Mouse (Mus musculus) erythroblast, embryonic 14.5 days (primary cell): ENCODE results near the gene Bcl7c. TPM values are rescaled to one million over a fixed set of nuclear protein-coding genes. Genes with fewer than 3 reads are reported as not detected.
"Not testable (repeated sequence)": the region's sequence is repeated elsewhere in the genome, so short reads cannot be mapped to it uniquely, and the experiment has no call there.

Experiments
- H3K27me3 ChIP-seq: 2 replicates; pipeline ENCODE4 v1.6.1; 2012; ENCODE audit warnings: inconsistent platforms; ENCODE audit not compliant: control insufficient read depth
- H3K36me3 ChIP-seq: 2 replicates; pipeline ENCODE4 v1.6.1; 2012; ENCODE audit warnings: mild to moderate bottlenecking, inconsistent platforms; ENCODE audit not compliant: control insufficient read depth
- H3K4me1 ChIP-seq: 2 replicates; pipeline ENCODE4 v1.6.1; 2012; ENCODE audit warnings: inconsistent platforms; ENCODE audit not compliant: control insufficient read depth
- H3K4me3 ChIP-seq: replicated peaks from 2 replicates; pipeline ENCODE3; 2012; ENCODE audit warnings: moderate library complexity, mild to moderate bottlenecking, inconsistent platforms
- H3K9me3 ChIP-seq: 2 replicates; pipeline ENCODE4 v1.6.1; 2012; ENCODE audit warnings: low read length, inconsistent platforms, mixed read lengths; ENCODE audit not compliant: control insufficient read depth
- GATA1 ChIP-seq: IDR thresholded peaks from 2 replicates; pipeline ENCODE4 v1.6.1; 2012; ENCODE audit warnings: low read length, inconsistent platforms, mixed read lengths
- TAL1 ChIP-seq: IDR thresholded peaks from 3 replicates; pipeline ENCODE4 v1.6.1; 2012; ENCODE audit warnings: low read length, inconsistent platforms, mixed read lengths
- polyA plus RNA-seq: library from polyadenylated mRNA; stranded (reverse); fragments of >175 nt; gene quantifications from 2 replicates; pipeline ENCODE4 v1.2.3, GENCODE M21; 2012

The Bcl7c gene
- polyA plus RNA-seq, 1 experiment: 16.0 TPM

GRCm38 (mm10) chr7:127746494-127747491 lies 38.1 kb upstream of the Bcl7c start:
- peak overlapping the region; percentile 83 for H3K4me3 ChIP-seq
- H3K36me3 ChIP-seq: peaks cover 29% of the 10 kb centered on the region
- H3K27me3 ChIP-seq: no peaks in the 10 kb centered on the region
- peaks cover 35% of the 10 kb centered on the region for H3K4me1 ChIP-seq
- no peak for TF ChIP-seq TAL1
- H3K9me3 ChIP-seq: no peaks in the 10 kb centered on the region; the same call in 1 of the 2 replicates

GRCm38 (mm10) chr7:127745652-127746493 lies 37.1 kb upstream of the Bcl7c start:
- TF ChIP-seq TAL1 (no peak), GATA1 (no peak)
- Histone ChIP-seq H3K4me1 (peaks cover 35% of the 10 kb centered on the region), H3K36me3 (peaks cover 21% of the 10 kb centered on the region), H3K27me3 (no peaks in the 10 kb centered on the region), H3K9me3 (no peaks in the 10 kb centered on the region; the same call in 1 of the 2 replicates), H3K4me3 (peak overlapping the region; percentile 83)

GRCm38 (mm10) chr7:127745251-127745651 lies 36.5 kb upstream of the Bcl7c start:
- Histone ChIP-seq H3K4me1 (peaks cover 35% of the 10 kb centered on the region), H3K27me3 (no peaks in the 10 kb centered on the region), H3K4me3 (peak overlapping the region; percentile 83), H3K36me3 (peaks cover 16% of the 10 kb centered on the region), H3K9me3 (no peaks in the 10 kb centered on the region; the same call in 1 of the 2 replicates)
- TF ChIP-seq GATA1 (0 out of 2 replicates have a peak, but pooled peaks have one; percentile 7), TAL1 (no peak)

DNA sequence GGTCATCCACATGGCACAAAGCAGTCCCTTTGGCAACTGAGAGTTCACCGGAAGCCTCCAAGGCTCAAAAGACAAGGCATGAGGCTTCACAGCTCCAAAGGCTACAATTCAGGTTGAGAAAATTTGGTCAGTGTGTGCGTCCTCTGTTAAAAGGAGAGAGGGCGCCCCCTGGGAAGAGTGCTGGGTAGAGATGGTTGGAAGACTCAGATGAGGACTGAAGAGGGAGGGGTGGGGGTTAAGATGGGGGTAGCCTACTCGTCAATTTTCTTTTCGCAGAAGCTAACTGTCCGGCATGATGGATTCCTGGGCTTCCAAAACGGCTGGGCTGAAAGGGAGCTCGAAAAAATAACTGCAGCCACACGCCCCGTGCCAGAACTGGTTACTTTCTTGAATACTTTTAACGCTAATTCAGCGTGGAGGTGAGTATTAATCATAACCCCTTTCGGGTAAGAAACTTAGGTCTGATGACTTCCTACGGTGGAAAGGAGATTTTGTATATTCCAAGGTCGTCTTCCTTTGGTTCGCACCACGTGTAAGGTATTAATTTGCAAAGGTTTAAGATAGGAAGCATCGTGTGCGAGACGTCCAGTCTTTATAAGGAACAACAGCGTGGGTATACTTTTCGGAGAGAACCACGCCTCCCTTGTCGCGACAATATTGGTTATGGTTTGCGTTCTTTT lies 35.8 kb upstream of the Bcl7c start, which contains the start of gene Fbxl19:
Fbxl19 (plus strand) TSS at position 178 of the 680 bp plus-strand sequence.
- no peak for TF ChIP-seq GATA1
- TF ChIP-seq TAL1: no peak
- no peaks in the 10 kb centered on the region; the same call in 1 of the 2 replicates for H3K9me3 ChIP-seq

GRCm38 (mm10) chr7:127732066-127732465 lies 23.3 kb upstream of the Bcl7c start, which contains the start of gene Ctf2:
Gene Ctf2 (minus strand): TSS chr7:127732166.
- H3K4me3 ChIP-seq, H3K36me3 ChIP-seq, H3K9me3 ChIP-seq, H3K27me3 ChIP-seq, H3K4me1 ChIP-seq: not testable (repeated sequence)

More for the DNA sequence above, 35.8 kb upstream of the Bcl7c start, which contains the start of gene Fbxl19:
- peaks cover 35% of the 10 kb centered on the region for H3K4me1 ChIP-seq
- H3K36me3 ChIP-seq: peaks cover 8% of the 10 kb centered on the region
- peak within 1 kb of the TSS; percentile 83 for H3K4me3 ChIP-seq
- no peaks in the 10 kb centered on the region for H3K27me3 ChIP-seq

DNA sequence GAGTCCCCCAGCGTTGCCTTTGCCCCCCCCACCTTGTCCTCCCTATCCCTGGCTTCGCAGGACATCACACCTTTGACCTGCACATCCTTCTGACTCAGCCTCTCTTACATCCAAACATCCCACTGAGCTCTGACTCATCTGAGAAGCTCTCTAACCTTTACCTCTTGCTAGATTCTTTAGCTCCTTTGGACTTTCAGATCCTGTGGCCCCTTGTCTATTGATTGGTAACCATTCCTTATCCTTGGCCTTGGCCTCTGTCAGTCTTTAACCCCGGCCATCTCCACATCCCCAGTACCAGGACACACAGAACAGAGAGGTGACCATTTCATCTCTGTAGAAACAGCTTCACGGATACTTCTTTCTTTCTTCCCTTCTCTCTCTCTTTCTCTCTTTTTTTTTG lies 21.4 kb upstream of the Bcl7c start:
- no peak overlapping the region for H3K4me3 ChIP-seq

DNA sequence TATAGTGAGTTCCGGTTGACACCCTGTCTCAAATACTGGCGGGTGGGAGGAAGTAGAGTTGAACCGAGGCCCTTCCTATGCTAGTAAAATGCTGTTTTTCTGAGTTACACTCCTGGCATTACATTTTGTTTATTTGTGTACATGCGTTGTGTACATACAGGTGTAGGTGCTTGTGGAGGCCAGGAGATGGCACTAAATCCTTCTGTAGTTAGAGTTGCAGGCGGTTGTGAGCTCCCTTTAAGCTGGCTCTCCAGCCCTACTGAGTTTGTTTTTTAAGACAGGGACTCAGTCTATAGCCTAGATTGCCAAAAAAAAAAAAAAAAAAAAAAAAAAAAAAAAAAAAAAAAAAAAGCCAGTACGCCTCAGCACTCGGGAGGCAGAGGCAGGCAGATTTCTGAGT lies 19.2 kb upstream of the Bcl7c start:
- TF ChIP-seq TAL1 (no peak), GATA1 (no peak)
- Histone ChIP-seq H3K4me3 (no peak overlapping the region), H3K27me3 (no peaks in the 10 kb centered on the region; the same call in 1 of the 2 replicates)

More for the DNA sequence above, 21.4 kb upstream of the Bcl7c start:
- Histone ChIP-seq H3K4me1 (no peaks in the 10 kb centered on the region), H3K36me3 (no peaks in the 10 kb centered on the region), H3K9me3 (peaks cover 3% of the 10 kb centered on the region; the same call in 1 of the 2 replicates), H3K27me3 (no peaks in the 10 kb centered on the region)
- TF ChIP-seq TAL1 (no peak), GATA1 (no peak)

DNA sequence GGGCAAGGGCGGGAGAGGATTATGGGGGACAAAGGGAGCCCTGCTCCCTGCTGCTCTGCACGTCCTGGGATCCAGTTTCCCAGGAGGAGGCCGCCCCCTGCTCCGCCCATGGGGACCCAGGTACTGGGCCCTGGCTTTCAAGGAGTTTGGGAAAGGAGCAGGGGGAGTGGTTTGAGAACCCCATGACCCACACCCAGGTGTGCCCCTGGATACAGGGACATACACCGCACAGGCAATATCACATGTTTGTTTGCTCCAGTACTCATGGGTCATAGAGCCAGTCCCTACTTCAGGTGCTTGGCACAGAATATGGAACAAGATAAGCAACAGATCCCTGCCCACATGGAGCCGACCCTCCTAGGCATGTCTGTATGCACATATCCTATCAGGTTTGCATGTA lies 17.2 kb upstream of the Bcl7c start:
- Histone ChIP-seq H3K9me3 (no peaks in the 10 kb centered on the region), H3K36me3 (no peaks in the 10 kb centered on the region), H3K27me3 (no peaks in the 10 kb centered on the region; the same call in 1 of the 2 replicates), H3K4me3 (no peak overlapping the region), H3K4me1 (no peaks in the 10 kb centered on the region)
- TF ChIP-seq GATA1 (no peak), TAL1 (no peak)

More for the DNA sequence above, 19.2 kb upstream of the Bcl7c start:
- H3K4me1 ChIP-seq: no peaks in the 10 kb centered on the region
- peaks cover 3% of the 10 kb centered on the region; the same call in 1 of the 2 replicates for H3K9me3 ChIP-seq
- H3K36me3 ChIP-seq: no peaks in the 10 kb centered on the region
